Mouse (Mus musculus) hindbrain, embryonic 12.5 days (tissue): ENCODE results near the gene Pigt. TPM values are rescaled to one million over a fixed set of nuclear protein-coding genes. Genes with fewer than 3 reads are reported as not detected.
A peak's percentile ranks its signal among the peaks of the same experiment; 100 is the strongest.

Source experiments
- ATAC-seq: fragments of 200-750 bp; cut with Nextera tagmentation; 2 replicates; pipeline ENCODE4 v1.8.0; 2017; ENCODE audit warnings: moderate TSS enrichment; ENCODE audit not compliant: low FRiP score
- H3K27ac ChIP-seq: fragments of 300-500 bp; sonication (generic); 2 replicates; pipeline ENCODE4 v1.5.1; 2016; ENCODE audit warnings: mild to moderate bottlenecking
- H3K27me3 ChIP-seq: fragments of 300-500 bp; sonication (generic); 2 replicates; pipeline ENCODE4 v1.6.1; 2016; ENCODE audit warnings: mild to moderate bottlenecking
- H3K36me3 ChIP-seq: fragments of 300-500 bp; sonication (generic); 2 replicates; pipeline ENCODE4 v1.6.1; 2016; ENCODE audit warnings: mild to moderate bottlenecking
- H3K4me1 ChIP-seq: fragments of 300-500 bp; sonication (generic); 2 replicates; pipeline ENCODE4 v1.6.1; 2016
- H3K4me2 ChIP-seq: fragments of 300-500 bp; sonication (generic); replicated peaks from 2 replicates; pipeline ENCODE4 v1.6.1; 2016; ENCODE audit warnings: mild to moderate bottlenecking
- H3K4me3 ChIP-seq: fragments of 300-500 bp; sonication (generic); 2 replicates; pipeline ENCODE4 v1.5.1; 2016; ENCODE audit warnings: mild to moderate bottlenecking
- H3K9ac ChIP-seq: fragments of 300-500 bp; sonication (generic); 2 replicates; pipeline ENCODE4 v1.6.1; 2016; ENCODE audit warnings: mild to moderate bottlenecking, moderate library complexity
- H3K9me3 ChIP-seq: fragments of 300-500 bp; sonication (generic); replicated peaks from 2 replicates; pipeline ENCODE4 v1.6.1; 2016; ENCODE audit warnings: mild to moderate bottlenecking
- WGBS: fragments of 180-500 bp; shearing (Covaris S2); methylation state at CpG from one replicate; pipeline ENCODE4 v1.1.7; 2016; 5-methylcytosine and 5-hydroxymethylcytosine counted together
- polyA plus RNA-seq: library from polyadenylated mRNA; unstranded; fragments of >200 nt; fragmentation: Nextera tagmentation; extraction: Ambion mirVana; gene quantifications from 2 replicates; pipeline ENCODE4 v1.2.1, GENCODE M21; 2016

Pigt gene
- polyA plus RNA-seq, 1 experiment from 2014 or later: 48.9 TPM

DNA sequence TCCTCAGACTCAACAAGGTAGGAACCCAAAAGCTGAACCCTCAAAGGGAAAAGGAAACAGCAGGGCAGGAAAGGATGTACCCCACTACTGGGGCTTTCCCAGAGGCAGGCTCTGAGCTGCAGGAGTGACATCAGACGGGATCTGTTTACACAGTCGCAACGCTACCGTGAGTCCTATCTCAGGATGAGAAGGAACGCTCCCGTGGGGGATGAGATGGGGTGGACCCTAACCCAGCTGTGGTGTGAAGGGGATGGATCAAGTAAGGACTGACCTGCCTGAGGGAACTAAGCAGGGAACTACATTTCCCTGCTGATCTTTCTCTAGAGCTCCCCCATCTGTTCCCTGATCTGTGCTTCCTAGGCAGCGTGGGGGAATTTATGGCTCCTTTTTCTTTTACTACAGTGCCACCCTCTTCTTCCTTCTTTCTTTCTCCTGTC lies 40.4 kb upstream of the Pigt start, which contains the start of gene Sys1:
Sys1 (plus strand) TSS at position 101 of the 437 bp plus-strand sequence.
- Histone ChIP-seq H3K9ac (peak within 1 kb of the TSS; percentile 4; the same call in 1 of the 2 replicates), H3K9me3 (no peaks in the 10 kb centered on the region), H3K27ac (0 out of 2 replicates have a peak within 1 kb of the TSS, but pooled peaks have one; percentile 30), H3K4me3 (no peak within 1 kb of the TSS), H3K4me2 (peak within 1 kb of the TSS; percentile 30), H3K36me3 (no peaks in the 10 kb centered on the region), H3K4me1 (peaks cover 12% of the 10 kb centered on the region), H3K27me3 (peaks cover 2% of the 10 kb centered on the region; the same call in 1 of the 2 replicates)
- ATAC-seq: no peak
- WGBS: under 1% methylated on average over 7 of the region's 7 CpGs

DNA sequence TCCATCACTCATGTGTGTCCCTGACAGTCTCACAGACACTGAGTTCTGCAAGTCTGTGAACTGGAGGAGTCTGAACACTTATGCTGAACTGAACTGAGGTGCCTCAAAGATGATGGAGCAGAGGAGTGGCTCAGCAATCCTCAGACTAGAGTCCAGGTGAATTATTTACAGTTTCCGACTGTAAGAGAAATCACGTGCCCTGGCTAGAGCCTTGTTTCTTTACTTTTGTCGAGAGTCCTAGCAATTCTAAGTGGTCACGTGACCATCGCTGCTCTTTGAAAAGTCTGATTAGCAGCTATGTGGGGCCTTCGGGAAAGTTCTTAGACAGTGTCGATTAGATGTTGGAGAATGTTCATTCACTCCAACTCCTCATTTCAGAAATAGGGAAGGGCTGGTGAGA lies 39.4 kb upstream of the Pigt start:
- Histone ChIP-seq H3K9me3 (no peaks in the 10 kb centered on the region), H3K9ac (no peak overlapping the region), H3K36me3 (0 out of 2 replicates have a peak, but pooled peaks cover under 1% of the 10 kb centered on the region), H3K4me3 (no peak overlapping the region), H3K4me2 (no peak overlapping the region), H3K4me1 (peaks cover 23% of the 10 kb centered on the region), H3K27ac (no peak overlapping the region), H3K27me3 (peaks cover 2% of the 10 kb centered on the region; the same call in 1 of the 2 replicates)
- 63% methylated on average over 7 of the region's 7 CpGs for WGBS
- ATAC-seq: no peak

DNA sequence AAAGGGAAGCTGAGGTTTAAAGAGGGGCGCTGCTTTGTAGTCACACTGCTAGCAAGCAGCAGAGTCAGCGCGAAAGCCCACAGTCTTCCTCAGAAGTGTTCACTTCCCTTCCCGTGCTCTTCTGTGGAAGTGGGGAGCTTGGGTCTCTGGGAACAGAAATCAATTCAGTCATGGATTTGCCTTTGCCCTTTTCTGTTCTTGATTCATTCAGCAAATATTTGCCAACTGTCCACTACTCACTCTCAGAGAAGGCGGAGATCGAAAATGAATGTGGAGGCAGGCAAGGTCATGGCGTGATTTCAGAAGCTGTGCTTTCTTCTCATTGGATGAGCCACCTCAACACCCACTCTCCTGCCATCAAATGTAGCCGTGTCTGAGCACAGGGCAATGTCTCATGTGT lies 38.8 kb upstream of the Pigt start:
- peaks cover 23% of the 10 kb centered on the region for H3K4me1 ChIP-seq
- H3K9me3 ChIP-seq: no peaks in the 10 kb centered on the region
- no peak overlapping the region for H3K4me2 ChIP-seq
- H3K27ac ChIP-seq: no peak overlapping the region
- ATAC-seq: no peak
- no peak overlapping the region for H3K9ac ChIP-seq
- no peak overlapping the region for H3K4me3 ChIP-seq
- H3K36me3 ChIP-seq: peaks cover 6% of the 10 kb centered on the region; the same call in 1 of the 2 replicates
- peaks cover 2% of the 10 kb centered on the region; the same call in 1 of the 2 replicates for H3K27me3 ChIP-seq
- 94% methylated on average over 8 of the region's 8 CpGs for WGBS

- H3K9ac ChIP-seq: peak within 1 kb of the TSS; percentile 82
- peak; percentile 99 for ATAC-seq
- peaks cover 29% of the 10 kb centered on the region for H3K36me3 ChIP-seq
- H3K4me2 ChIP-seq: peak within 1 kb of the TSS; percentile 83
- peak within 1 kb of the TSS; percentile 95 for H3K27ac ChIP-seq
- H3K27me3 ChIP-seq: no peaks in the 10 kb centered on the region
- no peaks in the 10 kb centered on the region for H3K9me3 ChIP-seq
- H3K4me1 ChIP-seq: peaks cover 23% of the 10 kb centered on the region
- peak within 1 kb of the TSS; percentile 87 for H3K4me3 ChIP-seq
- WGBS: under 1% methylated on average over 75 of the region's 79 CpGs
These were observed 36.4 kb upstream of the Pigt start, which contains the start of gene Gm20458 for GRCm38 (mm10) chr2:164460745-164461551. TSS of gene Gm20458 (plus strand) at chr2:164460967.

GRCm38 (mm10) chr2:164465161-164465560 lies 32.2 kb upstream of the Pigt start:
- no peak overlapping the region for H3K9ac ChIP-seq
- ATAC-seq: no peak
- H3K4me3 ChIP-seq: no peak overlapping the region
- peaks cover 14% of the 10 kb centered on the region for H3K4me1 ChIP-seq
- peaks cover 43% of the 10 kb centered on the region for H3K36me3 ChIP-seq
- no peak overlapping the region for H3K4me2 ChIP-seq
- no peak overlapping the region for H3K27ac ChIP-seq
- no peaks in the 10 kb centered on the region for H3K9me3 ChIP-seq
- no peaks in the 10 kb centered on the region for H3K27me3 ChIP-seq

DNA sequence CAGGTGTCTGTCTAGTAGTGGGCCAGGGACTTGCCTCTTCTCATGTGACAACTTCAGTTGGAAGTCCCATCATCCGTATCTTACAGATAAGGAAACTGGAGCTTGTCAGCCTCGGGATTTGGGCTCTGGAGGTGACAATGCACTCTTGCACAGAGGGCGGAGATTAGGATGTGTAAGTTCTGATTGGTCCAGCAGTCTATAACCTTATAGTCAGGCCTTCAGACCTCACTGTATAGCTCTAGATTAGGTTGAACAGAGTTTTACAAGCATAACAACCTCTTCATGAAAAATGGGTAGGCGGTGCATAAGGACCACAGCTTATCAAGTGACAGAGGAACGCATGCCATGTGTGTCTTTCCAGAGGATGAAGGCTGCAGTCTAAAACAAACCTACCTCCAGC lies 30.5 kb upstream of the Pigt start:
- Histone ChIP-seq H3K4me1 (peaks cover 11% of the 10 kb centered on the region), H3K36me3 (peaks cover 48% of the 10 kb centered on the region), H3K27ac (no peak overlapping the region), H3K4me3 (no peak overlapping the region), H3K4me2 (no peak overlapping the region), H3K9me3 (no peaks in the 10 kb centered on the region), H3K27me3 (no peaks in the 10 kb centered on the region), H3K9ac (no peak overlapping the region)
- 86% methylated on average over 5 of the region's 5 CpGs for WGBS
- ATAC-seq: no peak

DNA sequence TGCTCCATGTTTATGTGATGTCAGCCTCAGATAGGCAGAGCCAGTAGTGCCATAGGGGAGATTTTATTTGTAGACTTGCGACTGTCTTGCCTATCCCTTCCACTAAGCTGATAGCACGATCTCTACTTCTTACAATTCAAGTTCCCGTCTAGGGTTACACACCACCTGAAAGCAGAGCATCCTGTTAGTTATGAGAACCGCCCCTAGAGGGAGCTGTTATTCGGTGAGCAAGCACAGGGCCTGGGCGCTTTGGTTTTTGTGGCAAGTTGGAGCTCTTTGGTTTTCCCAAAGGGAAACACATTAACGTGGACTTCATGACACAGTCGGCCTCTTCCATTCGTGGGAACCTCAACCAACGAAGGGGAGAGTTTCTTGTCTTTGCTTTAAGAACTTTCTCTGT lies 27.1 kb upstream of the Pigt start:
- H3K4me3 ChIP-seq: no peak overlapping the region
- H3K4me1 ChIP-seq: no peaks in the 10 kb centered on the region
- H3K4me2 ChIP-seq: no peak overlapping the region
- no peaks in the 10 kb centered on the region for H3K9me3 ChIP-seq
- no peak overlapping the region for H3K9ac ChIP-seq
- peaks cover 45% of the 10 kb centered on the region for H3K36me3 ChIP-seq
- no peak overlapping the region for H3K27ac ChIP-seq
- WGBS: 35% methylated on average over 10 of the region's 10 CpGs
- ATAC-seq: no peak
- H3K27me3 ChIP-seq: no peaks in the 10 kb centered on the region

GRCm38 (mm10) chr2:164473624-164474023 lies 23.7 kb upstream of the Pigt start, which contains the start of gene Trp53tg5:
TSS of gene Trp53tg5 (minus strand) at chr2:164473724.
- WGBS: 82% methylated on average over 6 of the region's 6 CpGs

DNA sequence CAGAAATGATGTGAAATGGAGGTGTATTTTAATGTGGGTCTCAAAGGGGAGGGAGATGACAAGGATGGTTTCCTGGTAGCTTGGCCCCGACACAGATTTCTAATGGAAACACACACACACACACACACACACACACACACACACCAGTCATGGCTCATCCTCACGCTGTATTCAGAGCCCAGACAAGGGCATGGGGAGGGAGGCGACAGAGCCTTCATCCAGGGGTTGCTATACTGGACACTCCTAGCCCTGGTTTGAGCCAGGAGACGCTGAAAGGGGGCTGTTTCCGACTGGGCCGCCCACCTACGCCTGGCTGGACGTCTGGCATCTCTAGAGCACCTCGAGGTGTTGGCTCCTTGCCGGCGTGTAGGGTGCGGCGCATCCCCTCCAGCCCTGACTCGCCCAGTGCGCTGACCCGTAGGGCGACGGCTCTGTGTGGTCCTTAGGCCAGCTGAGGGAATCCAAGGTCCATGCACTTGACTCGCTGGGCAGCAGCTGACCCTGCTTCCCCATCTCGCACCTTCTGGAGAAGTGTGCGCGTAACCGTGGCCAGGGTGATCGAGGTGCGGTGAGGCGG lies 11.6 kb upstream of the Pigt start, which contains the start of gene Dbndd2:
Dbndd2 (plus strand) TSS at position 426 of the 577 bp plus-strand sequence.
- ATAC-seq: peak; percentile 58
- WGBS: 1% methylated on average over 26 of the region's 26 CpGs
- no peaks in the 10 kb centered on the region for H3K9me3 ChIP-seq
- 0 out of 2 replicates have a peak, but pooled peaks cover 6% of the 10 kb centered on the region for H3K36me3 ChIP-seq
- peak within 1 kb of the TSS; percentile 62 for H3K4me3 ChIP-seq
- H3K4me2 ChIP-seq: peak within 1 kb of the TSS; percentile 99
- H3K27me3 ChIP-seq: peaks cover 45% of the 10 kb centered on the region
- no peak within 1 kb of the TSS for H3K27ac ChIP-seq
- peak within 1 kb of the TSS; percentile 72 for H3K9ac ChIP-seq
- H3K4me1 ChIP-seq: peaks cover 16% of the 10 kb centered on the region

More at GRCm38 (mm10) chr2:164473624-164474023, 23.7 kb upstream of the Pigt start, which contains the start of gene Trp53tg5:
- Histone ChIP-seq H3K4me1 (no peaks in the 10 kb centered on the region), H3K27ac (no peak within 1 kb of the TSS), H3K4me2 (no peak within 1 kb of the TSS), H3K36me3 (peaks cover 28% of the 10 kb centered on the region), H3K9me3 (no peaks in the 10 kb centered on the region), H3K27me3 (no peaks in the 10 kb centered on the region), H3K9ac (no peak within 1 kb of the TSS), H3K4me3 (no peak within 1 kb of the TSS)
- no peak for ATAC-seq

- H3K4me3 ChIP-seq: peak overlapping the region; percentile 62
- peak overlapping the region; percentile 72 for H3K9ac ChIP-seq
- peak; percentile 43 for ATAC-seq
- H3K36me3 ChIP-seq: 0 out of 2 replicates have a peak, but pooled peaks cover 6% of the 10 kb centered on the region
- H3K4me1 ChIP-seq: peaks cover 16% of the 10 kb centered on the region
- no peaks in the 10 kb centered on the region for H3K9me3 ChIP-seq
- under 1% methylated on average over 83 of the region's 90 CpGs for WGBS
- peaks cover 45% of the 10 kb centered on the region for H3K27me3 ChIP-seq
- H3K4me2 ChIP-seq: peak overlapping the region; percentile 99
- H3K27ac ChIP-seq: no peak overlapping the region
These were observed 10.8 kb upstream of the Pigt start for GRCm38 (mm10) chr2:164486258-164487114.

DNA sequence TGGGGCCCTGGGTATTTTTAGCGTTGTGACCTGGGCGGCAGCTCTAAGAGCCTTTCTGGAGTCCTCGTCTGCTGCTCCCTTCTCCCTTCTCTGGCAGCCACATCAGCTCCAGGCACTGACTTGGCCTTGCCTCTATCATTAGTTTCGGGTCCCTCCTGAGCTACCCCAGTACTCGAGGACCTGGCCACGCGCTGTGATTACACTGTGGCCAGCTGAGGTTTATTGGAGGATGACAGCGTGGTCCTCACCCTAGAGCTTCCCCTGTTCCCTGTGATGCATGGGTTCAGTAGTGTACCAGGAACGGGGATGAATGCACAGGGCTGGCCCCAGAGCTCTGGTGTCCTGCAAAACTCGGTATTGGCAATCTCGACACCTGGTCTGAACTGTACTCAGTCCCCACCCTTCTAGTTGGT lies 10.2 kb upstream of the Pigt start:
- ATAC-seq: 0 out of 2 replicates have a peak, but pooled peaks have one; percentile 4
- Histone ChIP-seq H3K27me3 (peaks cover 45% of the 10 kb centered on the region), H3K27ac (no peak overlapping the region), H3K4me2 (peak overlapping the region; percentile 99), H3K9me3 (no peaks in the 10 kb centered on the region), H3K4me1 (peaks cover 16% of the 10 kb centered on the region), H3K36me3 (0 out of 2 replicates have a peak, but pooled peaks cover 6% of the 10 kb centered on the region), H3K9ac (peak overlapping the region; percentile 72), H3K4me3 (peak overlapping the region; percentile 62)
- 14% methylated on average over 11 of the region's 11 CpGs for WGBS
